Mouse (Mus musculus) left cerebral cortex, adult 8-10 months (tissue): ENCODE results near the gene Gm9774. TPM values are rescaled to one million over a fixed set of nuclear protein-coding genes. Genes with fewer than 3 reads are reported as not detected.

ENCODE experiments used
- DNase-seq, 2 experiments: peaks; one replicate each; pipeline ENCODE4 v3.0.0; 2022; ENCODE audit warnings: low spot score in 2 of 2
- total RNA-seq, 4 experiments: library from RNA; stranded (reverse); gene quantifications; 2 replicates each; pipeline ENCODE4 v1.2.4; 2022

The Gm9774 gene
- total RNA-seq: 1 to 10 TPM in 3 of 4 experiments, not detected in 1; 2.3 to 3.3 (median 3.2) TPM

- no peak for DNase-seq
Observed at GRCm38 (mm10) chr3:92429323-92429722, at the start of gene Gm9774. Gene Gm9774, minus strand, starts transcription at chr3:92429423.

- DNase-seq: no peak
Observed at GRCm38 (mm10) chr3:92470111-92470510, 40.9 kb upstream of the Gm9774 start.

GRCm38 (mm10) chr3:92467424-92467823 is 38.2 kb upstream of the Gm9774 start:
- no peak for DNase-seq

- no peak for DNase-seq
Observed at GRCm38 (mm10) chr3:92466576-92466975, 37.4 kb upstream of the Gm9774 start.

- DNase-seq: no peak
Observed at GRCm38 (mm10) chr3:92458620-92459019, 29.4 kb upstream of the Gm9774 start, which contains the start of gene Sprr3. Gene Sprr3, minus strand, starts transcription at chr3:92458720.

GRCm38 (mm10) chr3:92455151-92455550 is 25.9 kb upstream of the Gm9774 start:
- DNase-seq: no peak

- no peak for DNase-seq
Observed at GRCm38 (mm10) chr3:92440177-92440576, 11.0 kb upstream of the Gm9774 start.

GRCm38 (mm10) chr3:92438689-92439088 is 9.5 kb upstream of the Gm9774 start, which contains the start of gene Sprr1b:
Gene Sprr1b, minus strand, starts transcription at chr3:92438789.
- no peak for DNase-seq

GRCm38 (mm10) chr3:92432282-92432681 is 3.1 kb upstream of the Gm9774 start, which contains the start of gene Sprr2k:
Gene Sprr2k, plus strand, starts transcription at chr3:92432582.
- DNase-seq: no peak

GRCm38 (mm10) chr3:92417782-92418181 is 11.4 kb downstream of the Gm9774 start, which contains the start of gene Sprr2j-ps:
Gene Sprr2j-ps, plus strand, starts transcription at chr3:92418082.
- DNase-seq: no peak

GRCm38 (mm10) chr3:92407691-92408090 is 21.5 kb downstream of the Gm9774 start, which contains the start of gene Sprr2i:
Gene Sprr2i, plus strand, starts transcription at chr3:92407991.
- no peak for DNase-seq

- no peak for DNase-seq
Observed at GRCm38 (mm10) chr3:92394301-92394700, 34.9 kb downstream of the Gm9774 start.

GRCm38 (mm10) chr3:92385385-92385784 is 43.8 kb downstream of the Gm9774 start, which contains the start of gene Sprr2h:
Gene Sprr2h, plus strand, starts transcription at chr3:92385685.
- DNase-seq: no peak

Other genes with a start within 250 kb of the Gm9774 start
- not detected for gene Sprr2a1, start 213.6 kb downstream of the Gm9774 start, total RNA-seq
- not detected for gene Sprr2a2, start 213.5 kb downstream of the Gm9774 start, total RNA-seq
- gene Sprr2a3, start 144.0 kb downstream of the Gm9774 start, total RNA-seq: not detected
- not detected for gene Sprr2b, start 112.8 kb downstream of the Gm9774 start, total RNA-seq
- not detected for gene Sprr2d, start 90.3 kb downstream of the Gm9774 start, total RNA-seq
- not detected for gene Sprr2e, start 77.3 kb downstream of the Gm9774 start, total RNA-seq
- not detected for gene Sprr2f, start 64.2 kb downstream of the Gm9774 start, total RNA-seq
- not detected for gene Sprr2h, start 43.7 kb downstream of the Gm9774 start, total RNA-seq
- not detected for gene Sprr2i, start 21.4 kb downstream of the Gm9774 start, total RNA-seq
- not detected for gene Sprr2j-ps, start 11.3 kb downstream of the Gm9774 start, total RNA-seq
- not detected for gene Sprr2k, start 3.2 kb upstream of the Gm9774 start, total RNA-seq
- not detected for gene Sprr1b, start 9.4 kb upstream of the Gm9774 start, total RNA-seq
- gene Sprr3, start 29.3 kb upstream of the Gm9774 start, total RNA-seq: not detected
- gene Sprr1a, start 56.5 kb upstream of the Gm9774 start, total RNA-seq: not detected
- gene Sprr4, start 71.1 kb upstream of the Gm9774 start, total RNA-seq: not detected
- gene 2310046K23Rik, start 105.1 kb upstream of the Gm9774 start, total RNA-seq: not detected
- not detected for gene Ivl, start 144.3 kb upstream of the Gm9774 start, total RNA-seq
- not detected for gene Smcp, start 159.6 kb upstream of the Gm9774 start, total RNA-seq
- not detected for gene 2210017I01Rik, start 178.1 kb upstream of the Gm9774 start, total RNA-seq
- not detected for gene Lce6a, start 192.2 kb upstream of the Gm9774 start, total RNA-seq
- not detected for gene Lce1a1, start 218.9 kb upstream of the Gm9774 start, total RNA-seq
- gene Lce1b, start 227.5 kb upstream of the Gm9774 start, total RNA-seq: not detected
- gene Lce1a2, start 240.9 kb upstream of the Gm9774 start, total RNA-seq: not detected
- not detected for gene Lce1c, start 249.8 kb upstream of the Gm9774 start, total RNA-seq